Mouse (Mus musculus) forebrain, postnatal 0 days (tissue): ENCODE results near the gene Cog3. TPM values are rescaled to one million over a fixed set of nuclear protein-coding genes. Genes with fewer than 3 reads are reported as not detected.
A peak's percentile ranks its signal among the peaks of the same experiment; 100 is the strongest.

Source experiments
- ATAC-seq: fragments of 200-750 bp; cut with Nextera tagmentation; 2 replicates; pipeline ENCODE4 v1.8.0; 2017; ENCODE audit warnings: mild to moderate bottlenecking, moderate library complexity
- DNase-seq: peaks from one replicate; pipeline ENCODE4 v3.0.0-alpha.2; 2015
- H3K27ac ChIP-seq: fragments of 300-500 bp; sonication (generic); 2 replicates; pipeline ENCODE4 v1.5.1; 2014; ENCODE audit warnings: low read depth, mild to moderate bottlenecking, antibody characterized with exemption, low read length, moderate library complexity, mixed read lengths
- H3K27me3 ChIP-seq: fragments of 300-500 bp; sonication (generic); 2 replicates; pipeline ENCODE4 v1.6.1; 2014; ENCODE audit warnings: mild to moderate bottlenecking, low read length, mixed read lengths; ENCODE audit not compliant: insufficient read depth
- H3K36me3 ChIP-seq: fragments of 300-500 bp; sonication (generic); 2 replicates; pipeline ENCODE4 v1.6.1; 2014; ENCODE audit warnings: mild to moderate bottlenecking, moderate library complexity; ENCODE audit not compliant: insufficient read depth
- H3K4me1 ChIP-seq: fragments of 300-500 bp; sonication (generic); 2 replicates; pipeline ENCODE4 v1.6.1; 2014; ENCODE audit warnings: antibody characterized with exemption; ENCODE audit not compliant: insufficient read depth
- H3K4me2 ChIP-seq: fragments of 300-500 bp; sonication (generic); 2 replicates; pipeline ENCODE4 v1.6.1; 2014; ENCODE audit warnings: low read depth, mild to moderate bottlenecking, moderate library complexity
- H3K4me3 ChIP-seq: fragments of 300-500 bp; sonication (generic); 2 replicates; pipeline ENCODE4 v1.5.1; 2014; ENCODE audit warnings: low read depth, low read length, mixed read lengths
- H3K9ac ChIP-seq: fragments of 300-500 bp; sonication (generic); 2 replicates; pipeline ENCODE4 v1.6.1; 2014; ENCODE audit warnings: mild to moderate bottlenecking
- H3K9me3 ChIP-seq: fragments of 300-500 bp; sonication (generic); 2 replicates; pipeline ENCODE4 v1.6.1; 2016; ENCODE audit warnings: low read length
- CTCF ChIP-seq: sonication (generic); IDR thresholded peaks from 2 replicates; pipeline ENCODE4 v1.5.1; 2016; ENCODE audit warnings: antibody characterized with exemption, control low read depth, low read depth
- WGBS: fragments of 180-500 bp; shearing (Covaris S2); extraction: QIAGEN DNeasy Blood & Tissue Kit; methylation state at CpG from one replicate; pipeline ENCODE4 v1.1.7; 2014; 5-methylcytosine and 5-hydroxymethylcytosine counted together
- polyA plus RNA-seq: library from polyadenylated mRNA; unstranded; fragments of >200 nt; fragmentation: Nextera tagmentation; extraction: Ambion mirVana; gene quantifications from 2 replicates; pipeline ENCODE4 v1.2.1, GENCODE M21; 2015
- total RNA-seq: library from RNA; depleted of rRNA; stranded (reverse); fragments of >200 nt; gene quantifications from 2 replicates; pipeline ENCODE4 v1.2.3, GENCODE M21; 2014; rRNA removed

Cog3 gene
- total RNA-seq: 29.7 and 29.9 TPM in 2 replicates
- 9.0 and 11.6 TPM in 2 replicates for polyA plus RNA-seq

GRCm38 (mm10) chr14:75753991-75754817 lies at the start of gene Cog3:
Cog3 (minus strand) TSS chr14:75754517.
- H3K4me3 ChIP-seq: peak within 1 kb of the TSS; percentile 87

GRCm38 (mm10) chr14:75797769-75798386 lies 43.6 kb upstream of the Cog3 start:
- DNase-seq (no peak), ATAC-seq (no peak)
- Histone ChIP-seq H3K4me3 (no peak overlapping the region), H3K27me3 (no peaks in the 10 kb centered on the region), H3K36me3 (no peaks in the 10 kb centered on the region), H3K9ac (no peak overlapping the region), H3K9me3 (no peaks in the 10 kb centered on the region), H3K27ac (no peak overlapping the region), H3K4me2 (no peak overlapping the region), H3K4me1 (no peaks in the 10 kb centered on the region)
- TF ChIP-seq CTCF: no peak
- WGBS: 48% methylated on average over 5 of the region's 5 CpGs

More at GRCm38 (mm10) chr14:75753991-75754817, at the start of gene Cog3:
- peak; percentile 99 for ATAC-seq
- H3K4me1 ChIP-seq: peaks cover 11% of the 10 kb centered on the region
- WGBS: 5% methylated on average over 75 of the region's 78 CpGs
- no peak for TF ChIP-seq CTCF
- H3K36me3 ChIP-seq: no peaks in the 10 kb centered on the region
- peak within 1 kb of the TSS; percentile 85 for H3K9ac ChIP-seq
- H3K9me3 ChIP-seq: no peaks in the 10 kb centered on the region
- peak within 1 kb of the TSS; percentile 74 for H3K27ac ChIP-seq
- H3K4me2 ChIP-seq: peak within 1 kb of the TSS; percentile 82
- peak; percentile 96 for DNase-seq
- H3K27me3 ChIP-seq: no peaks in the 10 kb centered on the region

- TF ChIP-seq CTCF: no peak
- Histone ChIP-seq H3K9ac (no peak overlapping the region), H3K4me1 (no peaks in the 10 kb centered on the region), H3K27me3 (no peaks in the 10 kb centered on the region), H3K4me2 (no peak overlapping the region), H3K9me3 (no peaks in the 10 kb centered on the region), H3K36me3 (no peaks in the 10 kb centered on the region), H3K27ac (no peak overlapping the region), H3K4me3 (no peak overlapping the region)
- no peak for ATAC-seq
- DNase-seq: no peak
- WGBS: 89% methylated on average over 4 of the region's 4 CpGs
These were observed 41.6 kb upstream of the Cog3 start for GRCm38 (mm10) chr14:75795918-75796317.

GRCm38 (mm10) chr14:75794726-75795125 lies 40.4 kb upstream of the Cog3 start:
- H3K27me3 ChIP-seq: no peaks in the 10 kb centered on the region
- no peak overlapping the region for H3K27ac ChIP-seq
- no peak overlapping the region for H3K9ac ChIP-seq
- no peak overlapping the region for H3K4me2 ChIP-seq
- H3K36me3 ChIP-seq: no peaks in the 10 kb centered on the region
- no peaks in the 10 kb centered on the region for H3K9me3 ChIP-seq
- ATAC-seq (no peak), DNase-seq (no peak)
- no peaks in the 10 kb centered on the region for H3K4me1 ChIP-seq
- WGBS: 85% methylated on average over 5 of the region's 5 CpGs
- H3K4me3 ChIP-seq: no peak overlapping the region
- no peak for TF ChIP-seq CTCF

- H3K36me3 ChIP-seq: no peaks in the 10 kb centered on the region
- ATAC-seq (no peak), DNase-seq (no peak)
- no peak overlapping the region for H3K4me3 ChIP-seq
- H3K4me2 ChIP-seq: no peak overlapping the region
- TF ChIP-seq CTCF: no peak
- 77% methylated on average over 6 of the region's 6 CpGs for WGBS
- H3K9ac ChIP-seq: no peak overlapping the region
- no peaks in the 10 kb centered on the region for H3K4me1 ChIP-seq
- H3K9me3 ChIP-seq: no peaks in the 10 kb centered on the region
- H3K27ac ChIP-seq: no peak overlapping the region
- H3K27me3 ChIP-seq: no peaks in the 10 kb centered on the region
These were observed 40.0 kb upstream of the Cog3 start for GRCm38 (mm10) chr14:75794324-75794723.

- Histone ChIP-seq H3K4me1 (no peaks in the 10 kb centered on the region), H3K4me3 (no peak overlapping the region), H3K27ac (no peak overlapping the region), H3K4me2 (no peak overlapping the region), H3K9me3 (no peaks in the 10 kb centered on the region), H3K36me3 (no peaks in the 10 kb centered on the region), H3K9ac (no peak overlapping the region), H3K27me3 (0 out of 2 replicates have a peak, but pooled peaks cover 4% of the 10 kb centered on the region)
- ATAC-seq (no peak), DNase-seq (no peak)
- TF ChIP-seq CTCF: no peak
- WGBS: 98% methylated on average over 4 of the region's 4 CpGs
These were observed 38.8 kb upstream of the Cog3 start for GRCm38 (mm10) chr14:75793110-75793509.

- no peak for TF ChIP-seq CTCF
- H3K9me3 ChIP-seq: no peaks in the 10 kb centered on the region
- H3K4me1 ChIP-seq: no peaks in the 10 kb centered on the region
- H3K27me3 ChIP-seq: 0 out of 2 replicates have a peak, but pooled peaks cover 4% of the 10 kb centered on the region
- 82% methylated on average over 3 of the region's 3 CpGs for WGBS
- no peak overlapping the region for H3K27ac ChIP-seq
- DNase-seq (no peak), ATAC-seq (no peak)
- no peak overlapping the region for H3K9ac ChIP-seq
- H3K36me3 ChIP-seq: no peaks in the 10 kb centered on the region
- no peak overlapping the region for H3K4me3 ChIP-seq
- H3K4me2 ChIP-seq: no peak overlapping the region
These were observed 37.1 kb upstream of the Cog3 start for GRCm38 (mm10) chr14:75791372-75791771.
